Mouse (Mus musculus): ENCODE measurements around the gene Trak1.

Gene Trak1

GRCm38 (mm10) chr9:121347981-121348380 is 50.7 kb downstream of the Trak1 start:
- no peak for DNase-seq (ENCODE audit: low read depth, low spot score)

- no peak for DNase-seq (ENCODE audit: low read depth, low spot score)
Observed at GRCm38 (mm10) chr9:121348476-121348875, 51.2 kb downstream of the Trak1 start.

DNA sequence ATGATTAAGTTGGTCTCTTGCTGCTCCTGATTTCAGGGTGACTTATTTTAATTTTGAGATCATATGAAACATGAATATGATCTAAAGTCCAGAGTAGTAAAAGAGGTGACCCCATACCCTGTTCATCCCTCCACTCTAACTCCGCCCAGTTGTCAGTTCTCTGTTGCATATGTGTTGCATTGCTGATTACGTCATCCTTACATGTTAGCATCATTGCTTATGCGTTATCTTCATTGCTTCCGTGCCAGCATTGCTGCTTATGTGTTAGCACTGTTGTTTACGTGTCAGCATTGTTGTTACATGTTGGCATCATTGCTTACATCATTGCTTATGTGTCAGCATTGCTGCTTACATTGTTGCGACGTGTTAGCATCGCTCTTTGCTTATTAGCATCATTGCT is 51.8 kb downstream of the Trak1 start:
- DNase-seq (ENCODE audit: low read depth, low spot score), result no peak

- no peak for DNase-seq (ENCODE audit: low read depth, low spot score)
Observed at GRCm38 (mm10) chr9:121350601-121351000, 53.3 kb downstream of the Trak1 start.

DNA sequence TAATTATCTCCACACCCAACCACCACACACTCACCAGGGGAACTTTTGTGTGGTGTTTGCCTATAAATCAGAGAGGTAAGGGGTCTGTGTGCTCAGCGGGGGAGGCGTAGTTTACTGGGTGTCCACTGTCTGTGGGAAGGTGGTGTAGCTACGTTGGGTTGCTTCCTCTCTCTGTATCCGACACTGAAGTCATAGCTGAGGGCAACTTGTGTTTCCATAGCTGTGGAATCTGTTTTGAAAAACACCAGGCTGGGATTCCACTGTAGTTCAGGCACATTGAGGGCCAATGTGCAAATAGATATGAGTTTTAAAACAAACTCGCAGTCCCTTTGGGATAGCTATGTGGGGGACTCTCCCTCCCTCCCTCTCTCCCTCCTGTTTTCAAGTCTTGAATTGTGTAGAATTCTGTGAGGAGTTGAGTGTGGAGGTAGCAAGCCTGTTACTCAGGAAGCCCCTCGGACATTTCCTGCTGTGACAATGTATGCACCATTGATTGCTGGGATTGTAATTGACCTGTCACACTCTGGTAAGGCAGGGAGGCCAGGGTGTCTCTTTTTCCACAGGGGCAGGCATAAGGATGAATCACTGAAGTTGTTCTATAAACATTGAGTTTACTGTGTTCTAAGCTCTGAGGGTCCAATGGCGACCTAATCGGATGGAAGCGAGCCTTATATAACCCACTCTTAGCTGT is 54.2 kb downstream of the Trak1 start:
- DNase-seq (ENCODE audit: low read depth, low spot score), result no peak

DNA sequence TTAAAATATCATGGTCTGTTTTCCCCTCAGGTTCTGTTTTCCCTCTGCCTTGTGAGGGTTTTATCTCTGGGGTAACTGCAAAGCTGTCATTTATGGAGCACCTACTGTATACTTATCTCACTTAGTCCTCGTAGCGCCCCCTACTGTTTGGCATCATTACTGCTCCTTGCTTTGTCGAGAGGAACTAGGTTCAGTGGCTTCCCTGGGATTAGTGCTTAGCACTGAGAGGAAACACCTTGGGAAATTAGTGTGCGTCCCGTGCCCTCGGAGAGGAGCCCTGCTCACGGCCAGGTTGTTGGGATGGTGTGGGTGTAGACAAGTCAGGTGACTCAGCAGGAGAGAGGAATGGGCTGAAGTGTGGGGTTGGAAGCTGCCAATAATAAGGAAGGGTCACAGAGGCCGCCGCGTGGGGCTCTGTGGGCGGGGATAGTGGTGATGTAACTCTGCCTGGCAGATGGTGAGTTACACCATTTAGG is 54.9 kb downstream of the Trak1 start:
- DNase-seq (ENCODE audit: low read depth, low spot score), result no peak

DNA sequence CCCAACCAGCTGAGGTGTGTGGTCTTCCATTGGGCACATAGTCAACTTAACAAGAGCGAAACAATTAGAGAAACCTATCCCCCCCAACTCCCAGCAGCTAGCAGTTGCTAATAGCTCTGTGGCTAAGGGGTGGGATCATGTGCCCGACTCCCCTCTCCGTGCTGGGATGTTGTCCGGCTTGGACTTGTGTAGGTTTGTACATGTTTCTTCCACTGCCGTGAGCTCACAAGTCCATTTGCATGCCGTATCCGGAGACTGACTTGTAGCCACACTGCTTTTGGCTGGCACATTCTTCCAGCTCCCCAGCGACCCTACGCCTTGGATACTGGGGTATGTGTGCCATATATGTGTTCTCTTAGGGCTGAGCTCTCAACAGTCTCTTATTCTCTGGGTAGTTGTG is 55.4 kb downstream of the Trak1 start:
- DNase-seq (ENCODE audit: low read depth, low spot score), result no peak

DNA sequence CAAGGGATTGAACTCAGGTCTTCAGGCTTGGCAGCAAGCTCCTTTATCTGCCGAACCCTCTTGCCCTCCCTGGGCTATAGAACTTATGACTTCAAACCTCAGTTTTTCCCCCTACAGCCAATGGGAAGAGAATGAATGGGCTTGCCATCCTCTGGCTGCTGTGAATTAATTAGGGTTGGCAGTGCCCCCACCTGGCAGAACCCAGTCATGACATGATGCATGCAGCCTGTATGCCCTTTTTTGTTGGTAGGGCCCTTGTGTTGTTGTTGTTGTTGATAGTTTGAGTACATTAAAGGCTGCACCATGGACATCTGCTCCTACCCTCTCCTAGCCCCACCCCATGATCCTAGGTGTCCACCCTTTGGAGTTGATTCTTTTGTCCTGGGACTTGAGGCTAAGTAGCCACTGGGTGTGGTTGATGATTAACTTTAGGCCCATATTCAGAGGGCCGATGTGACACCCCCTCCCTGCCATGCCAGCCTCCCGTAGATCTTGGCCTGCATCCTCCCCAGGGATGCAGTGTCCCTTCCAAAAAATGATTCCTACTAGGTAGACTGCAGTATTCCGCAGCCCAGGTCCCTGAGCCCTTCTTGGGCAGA is 57.6 kb downstream of the Trak1 start:
- DNase-seq (ENCODE audit: low read depth, low spot score), result no peak

DNA sequence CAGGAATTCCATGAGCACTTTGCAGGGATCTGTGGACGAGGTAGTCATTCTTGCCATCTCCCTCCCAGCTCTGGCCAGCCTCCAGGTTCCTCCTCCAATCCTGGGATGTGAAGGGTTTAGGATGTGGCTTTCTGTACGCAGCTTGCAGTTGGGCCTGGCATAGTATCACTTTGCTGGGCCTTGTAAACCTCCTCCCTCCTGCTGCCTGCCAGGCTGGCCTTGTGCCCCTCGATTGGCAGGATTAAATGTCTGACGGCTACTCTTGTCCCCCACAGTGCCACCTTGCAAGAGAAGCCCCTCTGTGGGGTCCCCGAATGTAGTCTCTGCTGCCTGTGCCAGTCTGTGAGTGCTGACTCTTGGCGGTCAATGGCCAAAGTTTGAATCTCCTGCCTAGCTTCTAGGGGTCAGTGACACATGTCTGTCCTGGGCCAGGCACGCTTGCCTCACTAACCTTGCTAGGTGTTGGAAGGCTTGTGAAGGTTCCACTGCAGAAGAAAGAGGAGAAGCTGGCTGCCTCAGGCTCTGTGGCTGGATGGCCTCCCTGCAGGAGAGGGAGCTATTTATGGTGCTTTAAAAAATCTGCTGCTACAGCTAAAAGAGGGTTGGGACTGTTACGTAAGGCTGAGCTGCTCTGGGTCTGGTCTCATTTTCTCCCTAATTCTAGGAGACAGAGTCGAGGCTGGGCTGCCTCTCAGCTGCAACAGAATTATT is 58.3 kb downstream of the Trak1 start:
- DNase-seq (ENCODE audit: low read depth, low spot score), result peak; percentile 96

GRCm38 (mm10) chr9:121357102-121357501 is 59.8 kb downstream of the Trak1 start:
- DNase-seq (ENCODE audit: low read depth, low spot score), result no peak

GRCm38 (mm10) chr9:121357582-121358275 is 60.4 kb downstream of the Trak1 start:
- no peak for DNase-seq (ENCODE audit: low read depth, low spot score)

- DNase-seq (ENCODE audit: low read depth, low spot score), result no peak
Observed at GRCm38 (mm10) chr9:121358418-121358817, 61.1 kb downstream of the Trak1 start.

DNA sequence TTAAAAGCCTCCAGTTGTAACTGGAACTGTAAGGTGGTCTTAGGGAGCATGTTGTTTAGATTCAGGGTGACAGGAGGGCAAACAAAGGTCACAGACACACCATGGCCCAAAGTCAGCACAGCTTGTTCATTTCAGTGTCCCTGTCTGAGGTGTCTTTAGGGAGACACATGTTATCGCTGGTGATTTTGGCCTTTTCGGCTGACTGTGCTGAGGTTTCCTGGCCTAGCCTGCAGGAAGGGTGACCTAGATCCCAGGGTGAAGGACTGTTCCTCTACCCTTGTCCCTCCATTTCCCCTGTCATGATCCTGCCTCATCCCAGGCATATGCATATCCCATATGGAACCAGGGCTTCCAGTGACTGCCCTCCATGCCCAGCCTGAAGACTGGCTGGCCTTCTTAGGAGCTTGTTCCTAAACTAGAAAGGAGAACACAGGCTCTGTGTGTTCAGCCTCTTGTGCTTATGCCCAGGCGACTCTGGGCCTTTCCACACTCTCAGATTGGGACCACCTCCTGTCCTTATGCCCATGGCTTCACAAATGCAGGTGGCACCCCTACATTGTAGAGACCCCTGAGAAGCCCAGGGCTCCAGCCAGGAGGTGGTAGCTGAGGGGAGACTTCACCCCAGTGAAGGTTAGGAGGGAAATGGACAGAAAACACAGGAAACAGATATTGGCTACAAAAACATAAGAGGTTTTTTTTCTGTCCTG is 62.1 kb downstream of the Trak1 start:
- DNase-seq (ENCODE audit: low read depth, low spot score), result no peak

DNA sequence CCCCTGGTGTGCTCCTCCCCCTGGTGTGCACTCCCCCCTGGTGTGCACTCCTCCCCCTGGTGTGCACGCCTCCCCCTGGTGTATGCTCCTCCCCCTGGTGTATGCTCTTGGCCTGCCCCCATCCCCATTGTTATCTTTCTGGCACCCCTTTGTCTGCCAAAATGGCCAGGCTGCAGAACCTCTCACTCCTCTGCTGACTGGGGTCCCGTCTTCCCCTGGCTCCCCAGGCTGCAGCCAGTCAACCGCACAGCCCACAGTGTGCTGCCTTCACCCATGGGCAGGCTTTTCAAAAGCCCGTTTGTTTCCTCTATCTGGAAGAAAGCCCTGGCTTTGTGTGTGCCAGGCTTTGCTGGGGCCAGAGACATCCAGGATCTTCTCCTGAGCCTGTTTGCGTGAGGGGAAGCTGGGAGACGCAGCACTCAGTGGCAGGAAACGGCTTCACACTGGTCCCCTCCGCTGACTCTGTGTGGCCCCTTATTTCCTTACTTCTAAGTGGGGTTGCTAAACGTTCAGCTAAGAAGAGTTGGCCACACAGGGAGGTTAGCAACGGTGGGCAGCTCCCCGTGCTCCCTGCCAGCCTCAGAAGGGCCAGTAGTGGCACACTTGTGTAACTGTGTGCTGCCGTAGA is 63.1 kb downstream of the Trak1 start:
- DNase-seq (ENCODE audit: low read depth, low spot score), result no peak

DNA sequence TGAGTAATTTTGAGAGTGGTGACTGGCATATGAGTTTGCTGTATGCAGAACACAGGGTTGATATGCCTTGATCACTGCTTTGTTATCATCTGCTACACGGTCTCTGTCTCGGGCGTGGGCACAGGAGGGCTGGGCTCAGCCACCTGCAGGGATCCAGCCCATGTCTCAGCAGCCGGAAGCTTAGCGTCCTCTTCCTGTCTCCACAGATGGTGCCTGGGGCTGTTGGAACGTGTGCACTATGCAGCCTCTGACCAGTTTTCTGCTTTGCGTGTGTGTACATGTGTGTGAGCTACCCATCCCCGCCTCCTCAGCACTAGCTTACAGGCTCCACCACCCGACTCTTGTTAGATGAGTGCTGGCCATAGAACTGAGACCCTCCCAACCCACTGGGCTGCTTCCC is 63.7 kb downstream of the Trak1 start:
- no peak for DNase-seq (ENCODE audit: low read depth, low spot score)

DNA sequence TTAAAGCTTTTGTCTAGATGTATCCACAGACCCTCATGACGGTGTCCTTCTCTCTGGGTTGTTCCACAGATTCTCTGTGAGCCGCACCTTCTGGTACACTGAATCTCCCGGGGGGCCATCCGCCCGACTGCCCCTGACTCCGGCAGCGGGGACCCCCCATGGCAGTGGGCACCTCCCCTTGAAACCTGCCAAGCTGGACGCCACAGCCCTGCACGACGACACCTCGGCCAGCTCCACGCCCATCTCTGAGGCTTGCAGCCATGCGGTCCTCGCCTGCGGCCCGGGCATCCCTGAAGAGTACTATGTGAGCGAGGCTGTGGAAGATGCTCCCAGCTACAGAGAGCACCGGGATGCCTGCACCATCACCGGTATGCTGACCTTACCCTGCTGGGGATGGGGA is 66.6 kb downstream of the Trak1 start:
- no peak for DNase-seq (ENCODE audit: low read depth, low spot score)

GRCm38 (mm10) chr9:121366135-121366863 is 69.0 kb downstream of the Trak1 start:
- no peak for DNase-seq (ENCODE audit: low read depth, low spot score)

DNA sequence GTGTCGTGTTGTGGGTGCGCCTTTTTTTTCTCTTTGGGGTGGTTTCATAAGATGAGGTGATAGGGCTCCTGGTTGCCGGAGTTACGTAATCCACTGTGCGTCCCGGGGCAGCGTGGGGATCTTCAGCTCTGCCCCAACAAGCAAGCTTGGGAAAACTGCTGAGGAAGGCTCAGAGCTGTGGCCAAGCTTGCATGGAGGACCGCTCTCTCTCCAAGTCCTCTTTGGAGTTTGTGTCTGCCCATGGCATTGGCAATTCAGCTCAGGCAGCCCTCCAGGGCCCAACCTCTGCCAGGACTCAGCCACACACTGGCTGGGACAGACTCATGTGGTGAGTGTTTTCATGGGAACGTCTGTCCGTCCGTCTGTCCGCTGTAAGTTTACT is 69.6 kb downstream of the Trak1 start:
- no peak for DNase-seq (ENCODE audit: low read depth, low spot score)

DNA sequence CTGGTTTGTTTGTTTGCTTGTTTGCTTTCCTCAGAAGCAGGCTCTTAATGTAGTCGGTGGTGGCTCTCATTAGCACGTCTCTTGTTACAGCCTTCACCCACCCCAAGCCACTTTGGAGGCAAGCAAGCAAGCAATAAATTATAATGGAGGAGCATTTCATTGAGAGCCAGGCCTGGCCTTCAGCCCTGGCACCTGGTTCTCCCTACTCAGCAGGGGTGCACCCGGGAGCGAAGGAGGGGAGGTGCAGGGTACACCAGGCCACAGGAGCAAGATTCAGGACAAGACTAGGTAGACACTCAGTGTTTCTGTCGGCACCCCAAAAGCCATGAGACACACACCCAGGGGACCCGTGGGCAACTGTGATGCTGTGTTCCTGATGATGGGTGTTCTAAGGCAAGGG is 72.3 kb downstream of the Trak1 start:
- no peak for DNase-seq (ENCODE audit: low read depth, low spot score)

DNA sequence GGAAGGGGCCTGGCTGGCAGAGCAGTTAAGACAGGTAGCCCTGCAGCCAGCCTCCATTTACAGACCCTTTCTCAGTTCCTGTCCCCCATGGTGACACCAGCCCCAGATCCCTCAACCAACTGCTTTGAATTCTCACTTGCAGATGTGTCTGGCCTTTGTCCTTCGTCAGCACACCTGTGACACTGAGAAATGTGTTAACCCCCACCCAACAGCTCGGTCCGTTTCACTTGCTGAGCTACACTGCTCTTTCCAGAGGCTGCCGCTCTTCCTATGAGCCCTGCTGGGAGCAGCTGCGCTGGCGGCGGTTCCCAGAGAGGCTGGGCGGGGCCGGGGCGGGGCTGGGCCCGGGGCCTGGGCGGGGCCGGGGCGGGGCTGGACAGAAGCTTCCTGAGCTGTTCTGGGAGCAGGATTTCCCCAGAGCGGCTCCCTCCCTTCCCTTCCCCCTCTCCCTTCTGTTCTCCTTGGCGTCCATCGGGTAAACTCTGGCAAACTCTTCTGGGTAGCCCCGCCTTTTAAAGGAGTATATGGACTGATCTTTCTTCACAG is 74.1 kb downstream of the Trak1 start:
- no peak for DNase-seq (ENCODE audit: low read depth, low spot score)

Data from telencephalon, adult 2 months (tissue).